Mouse (Mus musculus) naive thymus-derived CD4-positive, alpha-beta T cell, adult 5 months (primary cell): ENCODE measurements around the gene Fcrls. TPM values are rescaled to one million over a fixed set of nuclear protein-coding genes. Genes with fewer than 3 reads are reported as not detected.

ENCODE experiments used
- polyA plus RNA-seq: library from polyadenylated mRNA; unstranded; fragments of 100-300 nt; shearing (Covaris generic); gene quantifications from one replicate; pipeline ENCODE4 v1.2.1, GENCODE M21; 2017

Fcrls gene
- polyA plus RNA-seq, result not detected

DNA sequence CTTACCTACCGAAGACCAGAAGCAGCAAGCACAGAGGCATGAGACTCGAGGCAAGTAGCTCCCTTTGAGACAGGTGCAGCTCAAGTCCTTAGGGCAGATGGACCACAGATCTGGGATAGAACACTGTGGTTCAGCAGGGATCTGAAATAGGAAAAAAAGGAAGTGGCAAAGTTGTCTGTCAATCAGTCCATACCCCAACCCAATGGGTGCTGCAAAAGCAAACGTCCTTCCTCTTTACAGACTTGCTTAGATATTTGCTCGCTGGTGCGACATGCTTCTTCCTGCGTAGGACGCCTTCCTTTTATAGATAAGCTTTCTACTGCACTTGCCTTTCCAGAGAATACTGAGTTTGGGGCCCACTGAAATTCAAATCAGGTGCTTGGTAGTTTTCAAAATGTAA is at the start of gene Fcrls:
TSS of gene Fcrls (minus strand) at position 303 of the 400 bp plus-strand sequence.

Other genes starting within 250 kb of the Fcrls start
- gene Kirrel, start 89.0 kb downstream of the Fcrls start, polyA plus RNA-seq, result not detected
- not detected for gene Cd5l, start 94.1 kb upstream of the Fcrls start, polyA plus RNA-seq
- 1.1 TPM for gene Fcrl1, start 112.6 kb upstream of the Fcrls start, polyA plus RNA-seq
- gene Fcrl5, start 172.0 kb upstream of the Fcrls start, polyA plus RNA-seq, result not detected